Mouse (Mus musculus): ENCODE results near the gene Cmtm8.

- TF ChIP-seq CTCF (IDR thresholded peaks at IDR 0.05; ENCODE audit: borderline replicate concordance, control insufficient read depth, extremely low read depth, insufficient read depth, low read length, poor library complexity), result no peak
- TF ChIP-seq POLR2A (IDR thresholded peaks at IDR 0.05; ENCODE audit: control insufficient read depth, extremely low read depth, insufficient read depth, low read length, poor library complexity), result no peak
These were observed 66.5 kb downstream of the Cmtm8 start for GRCm38 (mm10) chr9:114777178-114778046.

Data from thymus, adult 2 months (tissue).